In genomic region chr2:63239326-63239725, GRCm38 (mm10) we compare ENCODE assay signal across 11 mouse cellular contexts. TPM values are rescaled to one million over a fixed set of nuclear protein-coding genes. Genes with fewer than 3 reads are reported as not detected.
"Had no signal": no experiment of that assay in that cellular context is flagged by ENCODE, and none has a peak within 500 bp of the region (broad histone marks: within the 10 kb centered on the region; RNA-seq: fewer than 3 reads in every experiment).

No protein-coding gene starts in this region.

- DNase-seq: kidney, adult 18-20 months; kidney, postnatal 14 days; lung, adult 2 months; lung, postnatal 36 days; midbrain, embryonic 14.5 days; thymus, adult 2 months; thymus, postnatal 25 days had no signal

RNA-seq across cellular contexts. Expression of gene Kcnh7, which starts 55.2 kb away (rescaled TPM):
- total RNA-seq: monocyte, adult 5-6 weeks; neutrophil, adult 5-6 weeks had no signal
- polyA plus RNA-seq: large intestine, adult 2 months; lung, adult 2 months; spleen, adult 2 months had no signal
